Mouse (Mus musculus): ENCODE measurements around the gene Ptpn3. TPM values are rescaled to one million over a fixed set of nuclear protein-coding genes. Genes with fewer than 3 reads are reported as not detected.
"Not testable (repeated sequence)": the region's sequence is repeated elsewhere in the genome, so short reads cannot be mapped to it uniquely, and the experiment has no call there.

The Ptpn3 gene
- polyA plus RNA-seq, 1 experiment: 8.5 TPM

DNA sequence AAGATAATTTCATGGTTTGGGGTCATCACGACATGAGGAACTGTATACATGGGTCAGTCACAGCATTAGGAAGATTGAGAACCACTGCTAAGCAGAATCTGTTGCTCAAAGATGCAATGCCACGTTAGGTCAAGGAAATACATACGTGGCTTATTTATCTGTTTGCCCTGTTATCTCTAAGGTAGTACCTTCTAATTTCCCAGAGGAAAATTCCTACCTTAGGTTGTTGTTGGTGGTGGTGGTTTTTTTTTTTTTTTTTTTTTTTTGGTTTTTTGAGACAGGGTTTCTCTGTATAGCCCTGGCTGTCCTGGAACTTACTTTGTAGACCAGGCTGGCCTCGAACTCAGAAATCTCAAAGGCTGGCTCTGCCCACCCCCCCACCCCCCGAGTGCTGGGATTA is 31.1 kb downstream of the Ptpn3 start:
- WGBS: 87% methylated on average over 5 of the region's 5 CpGs
- not testable (repeated sequence) for DNase-seq (ENCODE audit: low read depth, low spot score)

GRCm38 (mm10) chr4:57269344-57269743 is 32.3 kb downstream of the Ptpn3 start:
- WGBS: 87% methylated on average over 10 of the region's 10 CpGs
- DNase-seq (ENCODE audit: low read depth, low spot score): no peak

GRCm38 (mm10) chr4:57268330-57268729 is 33.3 kb downstream of the Ptpn3 start:
- no peak for DNase-seq (ENCODE audit: low read depth, low spot score)
- 96% methylated on average over 8 of the region's 8 CpGs for WGBS

- no peak for DNase-seq (ENCODE audit: low read depth, low spot score)
- WGBS: 82% methylated on average over 9 of the region's 9 CpGs
Measured at GRCm38 (mm10) chr4:57266389-57266788, 35.2 kb downstream of the Ptpn3 start.

DNA sequence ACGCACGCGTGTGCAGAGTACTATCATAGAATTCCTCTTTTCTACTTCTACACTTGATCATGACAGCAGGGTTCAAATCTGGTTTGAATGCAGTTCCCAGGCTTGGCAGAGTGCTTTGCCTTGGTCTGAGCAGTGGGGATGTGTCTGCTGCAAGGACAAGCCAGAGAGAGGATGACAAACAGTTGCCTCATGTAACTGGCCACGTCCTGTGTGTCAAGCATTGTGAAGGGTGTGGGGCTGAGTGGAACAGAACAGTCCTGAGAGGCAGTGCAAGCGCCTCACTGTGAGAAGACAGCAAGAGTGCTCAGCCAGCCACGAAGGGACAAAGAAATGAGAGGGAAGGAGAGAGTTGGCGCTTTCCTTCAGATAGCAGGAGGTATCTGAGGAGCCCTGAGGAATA is 37.9 kb downstream of the Ptpn3 start:
- 90% methylated on average over 7 of the region's 7 CpGs for WGBS
- DNase-seq (ENCODE audit: low read depth, low spot score): no peak

- 78% methylated on average over 8 of the region's 8 CpGs for WGBS
- DNase-seq (ENCODE audit: low read depth, low spot score): no peak
Measured at GRCm38 (mm10) chr4:57263061-57263685, 38.5 kb downstream of the Ptpn3 start.

DNA sequence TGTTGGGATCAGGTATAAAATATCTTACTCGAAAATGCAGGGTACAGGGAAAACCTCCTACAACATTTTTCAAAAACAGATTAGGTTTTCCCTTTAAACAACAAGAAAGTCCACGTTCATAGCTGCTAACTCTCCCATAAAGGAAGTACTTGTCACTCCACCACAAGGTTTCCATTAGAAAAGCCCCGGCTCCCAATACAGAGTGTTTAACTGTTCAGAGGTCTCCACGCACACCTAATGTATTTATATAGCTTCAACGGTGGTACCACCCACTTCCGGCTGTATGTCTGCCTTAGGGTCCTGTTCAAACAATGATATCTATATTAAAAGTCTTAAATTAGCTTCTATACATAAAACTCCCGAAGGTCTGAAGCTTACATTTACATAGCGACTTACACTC is 39.2 kb downstream of the Ptpn3 start:
- no peak for DNase-seq (ENCODE audit: low read depth, low spot score)
- WGBS: 81% methylated on average over 8 of the region's 8 CpGs

DNA sequence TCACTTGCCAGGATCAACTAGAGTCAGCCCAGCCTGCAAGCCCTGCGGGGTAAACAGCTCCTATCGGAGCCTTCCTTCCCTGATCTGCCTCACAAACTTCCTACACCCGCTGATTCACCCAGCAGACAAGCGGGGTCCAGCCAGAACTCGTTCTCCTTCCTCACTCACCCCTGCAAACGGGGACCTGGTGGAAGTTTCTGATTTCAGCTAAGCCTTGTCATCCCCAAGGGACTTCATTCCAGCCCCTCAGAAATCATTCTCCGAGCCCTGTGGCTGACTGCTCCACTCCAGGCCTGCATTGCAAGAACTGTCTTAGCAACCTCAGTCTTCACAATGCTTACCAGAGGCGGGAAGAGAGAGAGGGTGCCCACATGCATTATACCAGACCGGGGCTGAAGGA is 39.8 kb downstream of the Ptpn3 start:
- no peak for DNase-seq (ENCODE audit: low read depth, low spot score)
- 82% methylated on average over 9 of the region's 9 CpGs for WGBS

- 77% methylated on average over 14 of the region's 14 CpGs for WGBS
- no peak for DNase-seq (ENCODE audit: low read depth, low spot score)
Measured at GRCm38 (mm10) chr4:57258159-57259035, 43.2 kb downstream of the Ptpn3 start.

DNA sequence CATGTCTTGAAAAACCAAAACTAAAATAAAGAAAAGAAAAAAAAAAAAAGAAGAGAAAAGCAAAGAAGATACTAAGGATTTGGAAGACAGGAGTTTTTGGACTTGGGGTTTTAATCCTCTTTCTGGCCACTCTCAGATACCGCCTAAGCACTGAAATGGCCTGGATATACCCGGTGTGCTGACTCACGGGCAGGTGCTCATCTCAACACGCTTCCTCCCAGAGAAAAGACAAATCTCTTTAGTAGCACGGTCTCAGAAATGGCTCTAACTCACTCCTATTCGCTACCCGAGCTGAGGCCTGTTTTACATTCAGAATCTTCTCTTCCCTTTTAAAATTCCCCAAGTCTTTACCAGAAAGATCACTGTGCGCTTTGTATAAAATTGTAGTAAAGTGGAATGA is 44.2 kb downstream of the Ptpn3 start:
- no peak for DNase-seq (ENCODE audit: low read depth, low spot score)
- WGBS: 92% methylated on average over 8 of the region's 8 CpGs

DNA sequence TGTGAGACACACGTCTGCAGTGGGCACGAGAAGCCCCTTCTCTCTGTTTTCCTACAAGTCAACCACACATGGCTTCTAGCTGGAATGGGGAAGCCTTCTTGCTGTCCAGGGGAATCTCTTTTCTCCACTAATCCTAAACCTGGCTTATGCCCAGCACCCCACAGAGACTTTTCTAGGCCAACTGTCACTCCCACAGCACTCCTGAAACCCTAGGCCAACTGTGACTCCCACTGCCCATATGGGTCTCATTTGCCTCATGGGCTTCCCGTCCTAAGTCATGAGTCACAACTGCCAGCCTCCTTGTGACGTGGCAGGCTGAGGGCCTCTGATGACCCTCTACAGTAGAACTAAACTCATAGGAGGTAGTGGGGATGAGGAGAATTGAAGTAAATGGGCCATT is 44.9 kb downstream of the Ptpn3 start:
- no peak for DNase-seq (ENCODE audit: low read depth, low spot score)
- WGBS: 93% methylated on average over 4 of the region's 4 CpGs

DNA sequence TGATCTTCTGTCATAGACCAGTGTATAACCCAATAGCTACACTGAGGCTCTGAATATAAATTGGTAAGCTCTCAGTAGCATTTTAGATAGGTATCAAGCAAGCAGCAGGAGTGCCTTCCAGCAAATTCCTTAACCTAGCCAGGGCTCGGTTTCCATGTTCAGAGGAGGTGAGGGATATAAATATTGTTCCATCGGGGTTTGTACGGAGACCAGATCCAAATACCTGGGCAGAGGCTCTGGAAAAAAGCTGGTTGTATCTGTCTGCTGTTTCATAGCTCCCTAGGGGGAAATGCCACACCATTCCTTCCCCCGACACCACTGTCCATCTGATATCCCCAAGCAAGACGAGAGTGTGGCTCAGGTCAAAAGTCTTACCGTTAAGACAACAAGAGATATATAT is 47.2 kb downstream of the Ptpn3 start:
- WGBS: 81% methylated on average over 6 of the region's 6 CpGs
- no peak for DNase-seq (ENCODE audit: low read depth, low spot score)

DNA sequence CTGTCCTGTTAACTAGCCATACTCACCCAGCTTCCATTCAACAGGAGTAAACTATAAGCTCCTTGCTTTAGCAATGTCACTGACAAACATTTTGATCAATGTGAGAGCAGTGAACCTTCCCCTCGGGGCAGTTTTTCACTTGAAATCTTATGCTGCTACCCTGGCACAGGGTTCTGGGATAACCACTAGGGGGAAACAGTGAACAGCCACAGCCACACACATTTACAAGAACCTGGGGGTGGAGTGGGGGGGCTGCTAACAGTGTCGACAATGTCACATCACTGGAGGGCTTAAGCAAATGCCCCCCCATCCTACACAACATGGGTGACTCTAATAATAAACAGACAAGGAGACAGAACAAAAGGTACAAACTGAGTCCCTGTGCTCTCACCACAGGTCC is 51.0 kb downstream of the Ptpn3 start:
- WGBS: 34% methylated on average over 2 of the region's 2 CpGs
- DNase-seq (ENCODE audit: low read depth, low spot score): no peak

DNA sequence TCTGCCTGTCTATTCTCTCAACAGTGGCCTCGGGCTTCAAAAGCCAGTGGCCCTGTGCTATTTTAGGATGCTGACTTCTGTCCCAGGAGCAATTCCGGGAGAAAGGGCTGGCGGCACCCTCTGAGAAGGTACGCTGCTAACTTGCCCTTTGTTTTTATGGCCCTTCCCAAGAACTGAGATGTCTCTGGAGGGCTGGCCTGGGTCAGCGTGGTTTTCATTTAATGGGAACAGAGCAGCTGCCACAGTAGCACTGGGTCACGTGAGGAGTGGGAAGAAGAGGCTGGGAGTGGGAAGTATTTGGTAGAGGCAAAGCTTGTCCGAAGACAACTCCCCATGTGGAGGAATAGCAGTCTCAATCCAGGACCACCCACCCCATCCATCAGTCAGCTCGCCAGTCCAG is 52.5 kb downstream of the Ptpn3 start:
- 78% methylated on average over 8 of the region's 8 CpGs for WGBS
- no peak for DNase-seq (ENCODE audit: low read depth, low spot score)

- WGBS: 86% methylated on average over 10 of the region's 10 CpGs
- DNase-seq (ENCODE audit: low read depth, low spot score): no peak
Measured at GRCm38 (mm10) chr4:57244874-57245273, 56.8 kb downstream of the Ptpn3 start.

- 68% methylated on average over 11 of the region's 11 CpGs for WGBS
- no peak for DNase-seq (ENCODE audit: low read depth, low spot score)
Measured at GRCm38 (mm10) chr4:57243312-57243711, 58.3 kb downstream of the Ptpn3 start.

GRCm38 (mm10) chr4:57240934-57241333 is 60.7 kb downstream of the Ptpn3 start:
- WGBS: 67% methylated on average over 10 of the region's 10 CpGs
- no peak for DNase-seq (ENCODE audit: low read depth, low spot score)

DNA sequence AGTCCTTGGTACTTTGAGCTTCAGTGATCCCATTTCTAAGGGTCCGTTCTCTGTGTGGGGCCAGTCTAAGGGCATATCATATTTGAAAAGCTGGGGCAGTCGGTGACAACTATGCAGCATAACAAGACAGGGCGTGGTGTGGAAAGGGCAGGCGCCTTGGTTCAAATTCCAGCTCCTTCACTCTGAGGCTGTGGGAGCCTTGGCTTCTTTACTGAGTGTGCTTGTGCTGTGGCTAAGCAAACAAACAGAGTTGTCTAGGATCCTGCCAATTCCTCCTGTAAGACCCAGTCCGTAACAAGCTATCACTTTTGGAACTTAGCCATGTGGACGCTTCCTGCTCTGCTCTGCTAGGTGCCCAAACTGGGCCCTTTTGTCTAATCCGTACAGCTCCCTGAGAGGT is 61.5 kb downstream of the Ptpn3 start:
- WGBS: 29% methylated on average over 7 of the region's 7 CpGs
- DNase-seq (ENCODE audit: low read depth, low spot score): peak; percentile 60

DNA sequence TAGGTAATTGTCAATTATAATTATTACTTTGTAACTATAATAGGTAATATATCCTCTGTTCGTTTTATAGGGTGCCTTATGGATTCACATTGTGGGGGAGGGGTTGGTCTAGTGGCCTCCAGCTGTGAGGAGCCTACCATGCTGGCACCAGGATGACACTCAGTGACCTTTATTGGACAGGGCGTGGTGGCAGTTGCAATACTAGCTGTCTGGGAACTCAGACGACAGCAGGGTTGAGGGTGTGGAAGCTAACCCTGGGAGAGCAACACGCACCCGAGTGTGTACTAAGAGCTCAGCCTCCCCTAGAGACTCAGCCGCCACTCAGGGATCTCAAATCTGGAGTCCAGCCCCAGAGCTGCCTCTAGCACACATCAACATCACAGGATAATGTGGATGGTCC is 62.5 kb downstream of the Ptpn3 start:
- WGBS: 34% methylated on average over 6 of the region's 6 CpGs
- peak; percentile 66 for DNase-seq (ENCODE audit: low read depth, low spot score)

DNA sequence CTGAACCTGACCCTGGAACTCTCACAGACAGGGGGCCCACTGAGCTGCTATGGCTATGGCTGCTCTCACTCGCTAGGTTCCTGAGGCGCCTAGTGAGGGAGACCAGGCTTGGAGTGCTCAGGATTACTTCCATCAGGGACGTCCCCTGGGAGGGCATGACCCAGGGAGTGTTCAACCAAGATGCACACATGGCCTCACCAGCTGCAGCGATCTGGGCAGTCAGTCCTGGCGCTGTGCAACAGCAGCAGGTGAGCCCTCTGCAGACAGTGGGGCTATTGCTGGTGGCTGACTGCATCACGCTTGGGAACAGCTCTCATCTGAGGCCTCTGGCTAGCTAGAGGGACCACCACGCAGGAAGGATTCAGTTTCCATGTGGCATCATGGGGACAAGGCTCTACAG is 63.5 kb downstream of the Ptpn3 start:
- DNase-seq (ENCODE audit: low read depth, low spot score): no peak
- WGBS: 90% methylated on average over 7 of the region's 7 CpGs

DNA sequence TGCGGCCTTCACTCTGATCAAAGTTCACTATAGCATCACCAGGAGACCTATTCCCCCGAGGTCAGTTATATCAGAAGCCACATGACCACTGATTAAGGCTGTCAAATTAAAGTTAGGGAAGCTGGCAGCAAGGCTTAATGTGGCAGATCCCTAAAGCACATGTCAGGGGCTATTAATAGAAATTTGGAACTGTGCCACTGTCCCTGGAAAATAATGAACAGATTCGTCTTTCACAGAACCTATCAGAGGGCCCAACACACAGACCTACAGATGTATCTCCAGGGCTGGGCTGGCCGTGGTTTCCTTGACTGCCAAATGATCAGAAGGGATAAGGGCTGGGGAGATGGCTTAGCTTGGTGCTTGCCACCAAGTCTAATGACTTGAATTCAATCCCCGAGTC is 65.1 kb downstream of the Ptpn3 start:
- DNase-seq (ENCODE audit: low read depth, low spot score): no peak
- 62% methylated on average over 5 of the region's 5 CpGs for WGBS

Measured in large intestine, adult 2 months (tissue).